ENCODE assay signal across 12 mouse cellular contexts in the genomic region with DNA sequence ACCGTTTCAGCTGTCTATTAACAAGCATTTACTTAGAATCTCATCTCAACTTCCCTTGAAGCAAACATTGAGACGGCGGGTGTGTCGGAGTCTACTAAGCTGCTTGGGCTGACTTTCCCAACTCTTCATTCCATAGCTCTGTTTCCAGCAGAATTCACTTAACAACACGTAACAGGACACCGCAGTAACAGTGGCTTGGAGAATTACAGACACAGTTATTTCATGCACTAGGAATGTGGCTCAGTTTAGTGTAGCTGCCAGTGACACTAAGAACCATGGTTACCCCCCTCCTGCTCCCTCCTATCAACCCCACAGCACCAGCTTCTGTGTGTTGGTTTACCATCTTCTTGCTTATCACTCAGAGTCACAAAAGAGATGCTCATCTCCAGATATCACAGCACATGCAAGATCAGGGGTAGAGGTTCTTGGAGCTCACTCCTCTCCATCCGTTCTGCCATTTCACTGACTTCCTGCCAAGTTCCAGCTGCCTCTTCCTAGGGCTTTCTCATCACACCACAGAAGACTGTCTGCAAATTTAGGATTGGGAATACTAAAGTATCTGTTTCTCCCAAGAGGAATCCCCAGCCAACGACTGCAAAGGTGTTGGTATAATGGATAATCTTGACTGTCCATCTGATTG.
DNase-seq lines count a peak whose midpoint lies in the region; ATAC-seq and TF ChIP-seq lines count a peak whose summit lies in the region.
"Had no signal": no experiment of that assay in that cellular context is flagged by ENCODE, and none has a peak within 500 bp of the region (broad histone marks: within the 10 kb centered on the region; RNA-seq: fewer than 3 reads in every experiment).

No protein-coding gene starts in this region.

- no peak overlapping the region for H3K27ac ChIP-seq in kidney, postnatal 0 days
- peak overlapping the region; percentile 36; the same call in 1 of the 2 replicates for H3K27ac ChIP-seq in embryonic facial prominence, embryonic 14.5 days (replicated peaks; ENCODE audit: low read depth, low read length)
- H3K27ac ChIP-seq: neural tube, embryonic 13.5 days had no signal

- peak; percentile 71 for DNase-seq in kidney, postnatal 0 days (ENCODE audit: low spot score)
- no peak for DNase-seq in kidney, postnatal 14 days
- peak; percentile 92 for DNase-seq in embryonic facial prominence, embryonic 14.5 days (ENCODE audit: low spot score)
- peak; percentile 37 for DNase-seq in heart, postnatal 4 days
- DNase-seq in cerebellum, postnatal 14 days: no peak
- no peak for DNase-seq in thymus, adult 18-20 months
- DNase-seq: kidney, adult 9 months; thymus, postnatal 25 days had no signal

- no peak overlapping the region for H3K9ac ChIP-seq in kidney, postnatal 0 days (ENCODE audit: low read depth, low read length)
- H3K9ac ChIP-seq in embryonic facial prominence, embryonic 14.5 days (ENCODE audit: low read depth, low read length): no peak overlapping the region
- H3K9ac ChIP-seq: neural tube, embryonic 13.5 days had no signal

- H3K9me3 ChIP-seq in kidney, postnatal 0 days (replicated peaks; ENCODE audit: low read length): no peaks in the 10 kb centered on the region
- no peaks in the 10 kb centered on the region for H3K9me3 ChIP-seq in embryonic facial prominence, embryonic 14.5 days (ENCODE audit: control insufficient read depth, low read length)
- H3K9me3 ChIP-seq: neural tube, embryonic 13.5 days had no signal

- WGBS in kidney, postnatal 0 days: 60% methylated on average over 8 of the region's 8 CpGs
- WGBS in embryonic facial prominence, embryonic 14.5 days: 23% methylated on average over 8 of the region's 8 CpGs

- no peak overlapping the region for H3K4me2 ChIP-seq in kidney, postnatal 0 days (ENCODE audit: low read length)
- no peak overlapping the region for H3K4me2 ChIP-seq in embryonic facial prominence, embryonic 14.5 days (ENCODE audit: low read depth, low read length)
- H3K4me2 ChIP-seq in myocyte (ENCODE audit: low read depth): peak overlapping the region; percentile 64
- H3K4me2 ChIP-seq: neural tube, embryonic 13.5 days had no signal

- H3K4me3 ChIP-seq in kidney, postnatal 0 days (replicated peaks; ENCODE audit: low read depth, low read length): no peak overlapping the region
- no peak overlapping the region for H3K4me3 ChIP-seq in embryonic facial prominence, embryonic 14.5 days (ENCODE audit: low read depth, low read length)
- H3K4me3 ChIP-seq in myocyte: no peak overlapping the region
- H3K4me3 ChIP-seq: erythroblast, embryonic 14.5 days; neural tube, embryonic 13.5 days had no signal

- no peak for ATAC-seq in kidney, postnatal 0 days (replicated peaks; ENCODE audit: low FRiP score, low read depth)
- ATAC-seq in embryonic facial prominence, embryonic 14.5 days (ENCODE audit: low read depth): peak; percentile 93
- no peak for ATAC-seq in cerebellum, adult (ENCODE audit: insufficient number of reproducible peaks, low FRiP score, low TSS enrichment)

- H3K27me3 ChIP-seq in kidney, postnatal 0 days (ENCODE audit: insufficient read depth, low read length): no peaks in the 10 kb centered on the region
- no peaks in the 10 kb centered on the region for H3K27me3 ChIP-seq in embryonic facial prominence, embryonic 14.5 days (replicated peaks; ENCODE audit: control insufficient read depth, insufficient read depth, low read length)
- no peaks in the 10 kb centered on the region for H3K27me3 ChIP-seq in myocyte (ENCODE audit: control insufficient read depth, insufficient read depth, insufficient read length)
- H3K27me3 ChIP-seq: neural tube, embryonic 13.5 days had no signal

- no peaks in the 10 kb centered on the region for H3K36me3 ChIP-seq in kidney, postnatal 0 days (ENCODE audit: insufficient read depth, low read length)
- H3K36me3 ChIP-seq in embryonic facial prominence, embryonic 14.5 days (ENCODE audit: control insufficient read depth, insufficient read depth, low read length): no peaks in the 10 kb centered on the region
- H3K36me3 ChIP-seq in myocyte (ENCODE audit: control insufficient read depth, insufficient read depth): no peaks in the 10 kb centered on the region
- H3K36me3 ChIP-seq: neural tube, embryonic 13.5 days had no signal

- H3K79me2 ChIP-seq in myocyte (ENCODE audit: control insufficient read depth, insufficient read depth): no peaks in the 10 kb centered on the region

- no peak for TF ChIP-seq POLR2A in myocyte (IDR thresholded peaks at IDR 0.05; ENCODE audit: insufficient read length, low read depth)

- no peak for TF ChIP-seq CTCF in kidney, postnatal 0 days (IDR thresholded peaks at IDR 0.05; ENCODE audit: low read depth)

- H3ac ChIP-seq in myocyte (ENCODE audit: control insufficient read depth, insufficient read length): no peak overlapping the region

- H3K4me1 ChIP-seq in kidney, postnatal 0 days (replicated peaks; ENCODE audit: insufficient read depth, low read length): peaks cover 9% of the 10 kb centered on the region
- peaks cover 15% of the 10 kb centered on the region; the same call in 1 of the 2 replicates for H3K4me1 ChIP-seq in embryonic facial prominence, embryonic 14.5 days (ENCODE audit: control insufficient read depth, insufficient read depth, low read length)

TF ChIP-seq in myocyte, 11 proteins besides CTCF, POLR2A, EP300 and RAD21:
- TF ChIP-seq MYOG (IDR thresholded peaks at IDR 0.05; ENCODE audit: control insufficient read depth in 1 of 3, insufficient read depth in 1 of 3, insufficient read length in 2 of 3, low read depth in 2 of 3) (no peak), TCF3 (IDR thresholded peaks at IDR 0.05; ENCODE audit: insufficient read length, low read depth) (no peak), MYOD1 (IDR thresholded peaks at IDR 0.05; ENCODE audit: control insufficient read depth in 1 of 3, insufficient read length in 2 of 3, low read depth in 2 of 3) (no peak)
TF ChIP-seq in myocyte: peak in this region for 0.

Comparison
In these comparisons a context has a peak if more than half of its experiments do, and no peak if none do; other contexts are left out.
1. DNase-seq: peak in kidney, postnatal 0 days (single experiment), embryonic facial prominence, embryonic 14.5 days (single experiment) and heart, postnatal 4 days (single experiment); none in kidney, postnatal 14 days (single experiment), cerebellum, postnatal 14 days (0 of 2) and thymus, adult 18-20 months (0 of 2).